Mouse (Mus musculus) midbrain, embryonic 14.5 days (tissue): ENCODE measurements at regions not wholly inside any gene's neighbourhood (a gene's known extent, or its start where the extent isn't known, plus 50 kb on each side); places are given as distances from the start of the nearest gene placed in this dataset.

ENCODE experiments used
- ATAC-seq: fragments of 200-750 bp; cut with Nextera tagmentation; 2 replicates; pipeline ENCODE4 v1.8.0; 2017; ENCODE audit warnings: moderate number of reproducible peaks, moderate library complexity; ENCODE audit not compliant: low FRiP score, low TSS enrichment
- DNase-seq: peaks from one replicate; pipeline ENCODE4 v3.0.0-alpha.2; 2015
- H3K27ac ChIP-seq: fragments of 300-500 bp; sonication (generic); replicated peaks from 2 replicates; pipeline ENCODE4 v1.5.1; 2014; ENCODE audit warnings: mild to moderate bottlenecking, low read depth, low read length, moderate library complexity
- H3K27me3 ChIP-seq: fragments of 300-500 bp; sonication (generic); 2 replicates; pipeline ENCODE4 v1.6.1; 2014; ENCODE audit warnings: low read length, control low read depth, mixed read lengths; ENCODE audit not compliant: control insufficient read depth, insufficient read depth
- H3K36me3 ChIP-seq: fragments of 300-500 bp; sonication (generic); 2 replicates; pipeline ENCODE4 v1.6.1; 2014; ENCODE audit warnings: low read length, control low read depth; ENCODE audit not compliant: control insufficient read depth, insufficient read depth
- H3K4me1 ChIP-seq: fragments of 300-500 bp; sonication (generic); 2 replicates; pipeline ENCODE4 v1.6.1; 2014; ENCODE audit warnings: mild to moderate bottlenecking, antibody characterized with exemption, low read length, control low read depth; ENCODE audit not compliant: control insufficient read depth, insufficient read depth
- H3K4me2 ChIP-seq: fragments of 300-500 bp; sonication (generic); 2 replicates; pipeline ENCODE4 v1.6.1; 2014; ENCODE audit warnings: mild to moderate bottlenecking, low read length, moderate library complexity
- H3K4me3 ChIP-seq: fragments of 300-500 bp; sonication (generic); replicated peaks from 2 replicates; pipeline ENCODE4 v1.5.1; 2014; ENCODE audit warnings: low read depth, low read length
- H3K9ac ChIP-seq: fragments of 300-500 bp; sonication (generic); replicated peaks from 2 replicates; pipeline ENCODE4 v1.6.1; 2014; ENCODE audit warnings: mild to moderate bottlenecking, low read length, moderate library complexity
- H3K9me3 ChIP-seq: fragments of 300-500 bp; sonication (generic); 2 replicates; pipeline ENCODE4 v1.6.1; 2016; ENCODE audit warnings: low read length, control low read depth, mixed read lengths; ENCODE audit not compliant: control insufficient read depth
- WGBS: fragments of 180-500 bp; shearing (Covaris S2); extraction: QIAGEN DNeasy Blood & Tissue Kit; methylation state at CpG from one replicate; pipeline ENCODE4 v1.1.7; 2014; 5-methylcytosine and 5-hydroxymethylcytosine counted together

- ATAC-seq (no peak), DNase-seq (no peak)
- 88% methylated on average over 6 of the region's 6 CpGs for WGBS
- no peaks in the 10 kb centered on the region for H3K27me3 ChIP-seq
- H3K9ac ChIP-seq = no peak overlapping the region
- H3K27ac ChIP-seq = no peak overlapping the region
- no peak overlapping the region for H3K4me3 ChIP-seq
- no peaks in the 10 kb centered on the region for H3K4me1 ChIP-seq
- no peak overlapping the region for H3K4me2 ChIP-seq
- H3K36me3 ChIP-seq = no peaks in the 10 kb centered on the region
- H3K9me3 ChIP-seq = no peaks in the 10 kb centered on the region
These were observed 188.3 kb upstream of the Ppp2r3a start for GRCm38 (mm10) chr9:101439856-101440255.

GRCm38 (mm10) chr9:101438564-101439180, 187.1 kb upstream of the Ppp2r3a start:
- no peaks in the 10 kb centered on the region for H3K9me3 ChIP-seq
- no peaks in the 10 kb centered on the region for H3K4me1 ChIP-seq
- no peak overlapping the region for H3K4me2 ChIP-seq
- H3K36me3 ChIP-seq = no peaks in the 10 kb centered on the region
- no peak overlapping the region for H3K4me3 ChIP-seq
- DNase-seq (no peak), ATAC-seq (no peak)
- H3K27me3 ChIP-seq = no peaks in the 10 kb centered on the region
- H3K9ac ChIP-seq = no peak overlapping the region
- H3K27ac ChIP-seq = no peak overlapping the region
- 85% methylated on average over 12 of the region's 12 CpGs for WGBS

GRCm38 (mm10) chr9:101424974-101425670, 173.5 kb upstream of the Ppp2r3a start:
- Histone ChIP-seq H3K4me1 (peaks cover 17% of the 10 kb centered on the region), H3K27ac (0 out of 2 replicates have a peak overlapping the region, but pooled peaks have one; percentile 47), H3K36me3 (no peaks in the 10 kb centered on the region), H3K9ac (no peak overlapping the region), H3K9me3 (no peaks in the 10 kb centered on the region), H3K4me2 (no peak overlapping the region), H3K27me3 (no peaks in the 10 kb centered on the region), H3K4me3 (no peak overlapping the region)
- WGBS = 66% methylated on average over 12 of the region's 12 CpGs
- DNase-seq (no peak), ATAC-seq (no peak)

- WGBS = 90% methylated on average over 5 of the region's 5 CpGs
- H3K4me1 ChIP-seq = peaks cover 17% of the 10 kb centered on the region
- no peak overlapping the region for H3K27ac ChIP-seq
- ATAC-seq (no peak), DNase-seq (no peak)
- H3K27me3 ChIP-seq = no peaks in the 10 kb centered on the region
- H3K36me3 ChIP-seq = no peaks in the 10 kb centered on the region
- no peaks in the 10 kb centered on the region for H3K9me3 ChIP-seq
- no peak overlapping the region for H3K4me2 ChIP-seq
- H3K4me3 ChIP-seq = no peak overlapping the region
- H3K9ac ChIP-seq = no peak overlapping the region
These were observed 171.4 kb upstream of the Ppp2r3a start for GRCm38 (mm10) chr9:101423041-101423440.

- no peak overlapping the region for H3K4me3 ChIP-seq
- ATAC-seq (no peak), DNase-seq (no peak)
- no peak overlapping the region for H3K9ac ChIP-seq
- 87% methylated on average over 11 of the region's 11 CpGs for WGBS
- no peak overlapping the region for H3K4me2 ChIP-seq
- no peak overlapping the region for H3K27ac ChIP-seq
- no peaks in the 10 kb centered on the region for H3K36me3 ChIP-seq
- peaks cover 17% of the 10 kb centered on the region for H3K4me1 ChIP-seq
- H3K9me3 ChIP-seq = no peaks in the 10 kb centered on the region
- no peaks in the 10 kb centered on the region for H3K27me3 ChIP-seq
These were observed 170.4 kb upstream of the Ppp2r3a start for GRCm38 (mm10) chr9:101422006-101422405.

- Histone ChIP-seq H3K9ac (no peak overlapping the region), H3K4me1 (peaks cover 11% of the 10 kb centered on the region), H3K36me3 (no peaks in the 10 kb centered on the region), H3K9me3 (no peaks in the 10 kb centered on the region), H3K27ac (no peak overlapping the region), H3K27me3 (no peaks in the 10 kb centered on the region), H3K4me2 (no peak overlapping the region), H3K4me3 (no peak overlapping the region)
- WGBS = 93% methylated on average over 7 of the region's 7 CpGs
- ATAC-seq (no peak), DNase-seq (no peak)
These were observed 169.5 kb upstream of the Ppp2r3a start for GRCm38 (mm10) chr9:101421136-101421535.

GRCm38 (mm10) chr9:101420181-101420580, 168.6 kb upstream of the Ppp2r3a start:
- no peak for DNase-seq
- no peaks in the 10 kb centered on the region for H3K36me3 ChIP-seq
- no peaks in the 10 kb centered on the region for H3K9me3 ChIP-seq
- no peak overlapping the region for H3K9ac ChIP-seq
- 95% methylated on average over 4 of the region's 4 CpGs for WGBS
- H3K4me3 ChIP-seq = no peak overlapping the region
- peaks cover 2% of the 10 kb centered on the region; the same call in 1 of the 2 replicates for H3K4me1 ChIP-seq
- no peak overlapping the region for H3K27ac ChIP-seq
- H3K4me2 ChIP-seq = no peak overlapping the region
- ATAC-seq = no peak
- H3K27me3 ChIP-seq = no peaks in the 10 kb centered on the region

- no peaks in the 10 kb centered on the region for H3K9me3 ChIP-seq
- ATAC-seq = no peak
- H3K27ac ChIP-seq = no peak overlapping the region
- no peaks in the 10 kb centered on the region for H3K36me3 ChIP-seq
- no peak for DNase-seq
- no peak overlapping the region for H3K4me3 ChIP-seq
- H3K4me1 ChIP-seq = no peaks in the 10 kb centered on the region
- no peaks in the 10 kb centered on the region for H3K27me3 ChIP-seq
- WGBS = 88% methylated on average over 2 of the region's 2 CpGs
- no peak overlapping the region for H3K9ac ChIP-seq
- H3K4me2 ChIP-seq = no peak overlapping the region
These were observed 166.1 kb upstream of the Ppp2r3a start for GRCm38 (mm10) chr9:101417660-101418059.

- ATAC-seq (no peak), DNase-seq (no peak)
- H3K9me3 ChIP-seq = no peaks in the 10 kb centered on the region
- no peaks in the 10 kb centered on the region for H3K36me3 ChIP-seq
- no peak overlapping the region for H3K4me2 ChIP-seq
- peaks cover 6% of the 10 kb centered on the region; the same call in 1 of the 2 replicates for H3K4me1 ChIP-seq
- WGBS = 98% methylated on average over 6 of the region's 6 CpGs
- no peak overlapping the region for H3K27ac ChIP-seq
- no peaks in the 10 kb centered on the region for H3K27me3 ChIP-seq
- H3K9ac ChIP-seq = no peak overlapping the region
- H3K4me3 ChIP-seq = no peak overlapping the region
These were observed 164.7 kb upstream of the Ppp2r3a start for GRCm38 (mm10) chr9:101416321-101416720.
